Mouse (Mus musculus) adrenal gland, postnatal 14 days (tissue): ENCODE measurements around the gene Smarcc1. TPM values are rescaled to one million over a fixed set of nuclear protein-coding genes. Genes with fewer than 3 reads are reported as not detected.

ENCODE experiments used
- DNase-seq: peaks from one replicate; pipeline ENCODE4 v3.0.0; 2021; ENCODE audit warnings: mixed read lengths
- total RNA-seq: library from RNA; stranded (reverse); gene quantifications from 2 replicates; pipeline ENCODE4 v1.2.3, GENCODE M21; 2021

The Smarcc1 gene
- total RNA-seq, 1 experiment from 2014 or later = 55.9 TPM

DNA sequence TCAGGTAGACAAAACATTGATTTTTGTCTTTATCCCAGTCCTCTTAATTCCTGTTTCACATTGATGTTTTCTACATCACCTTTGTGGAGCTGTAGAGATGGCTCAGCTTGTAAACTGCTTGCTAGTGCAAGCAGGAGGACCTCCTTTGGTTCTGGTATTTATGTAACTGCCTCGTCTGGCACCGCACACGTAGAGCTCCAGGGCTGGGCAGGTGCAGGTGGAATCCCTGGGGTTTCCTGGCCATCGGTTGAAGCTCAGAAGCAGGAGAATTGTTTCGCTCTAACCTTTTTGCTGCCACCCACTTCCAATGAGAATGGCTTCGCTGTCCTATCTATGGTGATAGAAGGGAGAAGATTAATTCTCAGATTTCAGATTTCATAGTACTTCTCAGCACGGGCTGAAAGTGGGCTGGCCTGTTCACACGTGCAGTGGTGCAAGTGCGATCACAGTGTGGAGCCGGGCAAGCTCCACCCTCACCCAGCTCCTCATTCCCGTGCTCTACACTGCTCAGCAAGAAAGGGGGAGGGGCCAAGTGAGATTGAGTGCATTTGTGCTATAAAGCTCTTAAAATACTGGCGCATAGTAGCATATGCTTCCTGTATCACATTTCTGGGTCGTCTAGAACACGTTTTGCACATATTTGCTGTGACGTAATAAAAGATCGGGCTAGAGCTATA lies 113.0 kb downstream of the Smarcc1 start:
- DNase-seq = no peak

DNA sequence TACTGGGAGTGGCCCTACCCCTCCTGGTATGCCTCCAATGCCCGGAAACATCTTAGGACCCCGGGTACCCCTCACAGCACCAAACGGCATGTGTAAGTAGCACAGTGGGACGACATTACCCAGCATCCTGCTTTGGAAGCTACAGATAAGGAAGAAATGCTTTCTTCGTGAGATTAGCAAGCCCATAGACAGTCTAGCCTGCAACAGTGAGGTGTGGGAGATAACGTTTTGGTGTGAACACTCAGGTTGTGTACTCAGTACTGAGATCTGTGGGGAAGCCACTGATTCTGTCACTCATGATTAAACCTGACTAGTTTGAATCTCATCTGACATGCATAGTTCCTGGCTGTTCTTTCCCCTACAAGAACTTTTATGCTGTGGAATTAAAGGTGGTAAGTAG lies 117.5 kb downstream of the Smarcc1 start:
- DNase-seq = no peak

DNA sequence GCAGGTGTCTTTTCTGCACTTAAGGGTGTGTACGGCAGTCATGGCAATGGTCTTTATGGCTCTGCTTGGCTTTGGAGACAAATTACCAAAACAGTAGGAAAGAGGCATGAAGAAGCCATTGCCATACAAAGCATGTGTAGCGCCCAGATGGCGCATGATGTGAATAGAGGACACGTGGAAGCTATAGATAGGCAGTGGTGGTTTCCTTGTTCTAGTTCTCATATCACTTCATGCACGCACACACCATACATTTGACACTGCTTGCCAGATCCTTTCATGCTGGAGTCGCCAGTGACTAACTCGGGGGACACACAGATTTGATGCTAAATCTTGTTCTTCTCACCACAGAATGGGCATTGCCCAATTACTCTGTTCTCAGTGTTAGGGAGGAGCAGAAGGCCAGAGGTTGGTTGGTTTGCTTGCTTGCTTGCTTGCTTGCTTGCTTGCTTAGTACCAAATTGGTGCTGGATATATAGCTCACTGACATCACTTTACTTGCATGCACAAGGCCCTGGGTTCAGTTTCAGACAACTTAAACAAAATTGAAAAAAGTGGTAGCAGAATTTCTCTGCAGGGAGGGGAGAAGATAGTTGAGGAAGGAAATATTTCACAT lies 125.8 kb downstream of the Smarcc1 start, which contains the start of gene Cspg5:
Gene Cspg5 (plus strand): TSS at position 563 of the 613 bp plus-strand sequence.
- no peak for DNase-seq

DNA sequence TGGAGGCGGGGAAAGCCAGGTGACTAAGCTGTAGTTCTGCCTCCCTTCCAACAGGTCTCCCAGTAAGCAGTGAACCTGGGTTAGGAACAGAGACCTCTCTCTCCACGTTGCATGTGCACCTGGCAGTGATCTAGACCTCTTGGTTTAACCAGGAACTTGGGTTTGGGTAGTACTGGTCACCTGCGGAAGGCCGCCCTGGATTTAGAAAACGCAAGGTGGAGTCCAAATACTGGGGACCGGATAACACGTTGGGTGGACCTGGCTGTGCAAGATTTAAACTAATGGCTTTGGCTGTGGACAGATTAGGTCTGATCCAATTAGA lies 127.0 kb downstream of the Smarcc1 start:
- no peak for DNase-seq

DNA sequence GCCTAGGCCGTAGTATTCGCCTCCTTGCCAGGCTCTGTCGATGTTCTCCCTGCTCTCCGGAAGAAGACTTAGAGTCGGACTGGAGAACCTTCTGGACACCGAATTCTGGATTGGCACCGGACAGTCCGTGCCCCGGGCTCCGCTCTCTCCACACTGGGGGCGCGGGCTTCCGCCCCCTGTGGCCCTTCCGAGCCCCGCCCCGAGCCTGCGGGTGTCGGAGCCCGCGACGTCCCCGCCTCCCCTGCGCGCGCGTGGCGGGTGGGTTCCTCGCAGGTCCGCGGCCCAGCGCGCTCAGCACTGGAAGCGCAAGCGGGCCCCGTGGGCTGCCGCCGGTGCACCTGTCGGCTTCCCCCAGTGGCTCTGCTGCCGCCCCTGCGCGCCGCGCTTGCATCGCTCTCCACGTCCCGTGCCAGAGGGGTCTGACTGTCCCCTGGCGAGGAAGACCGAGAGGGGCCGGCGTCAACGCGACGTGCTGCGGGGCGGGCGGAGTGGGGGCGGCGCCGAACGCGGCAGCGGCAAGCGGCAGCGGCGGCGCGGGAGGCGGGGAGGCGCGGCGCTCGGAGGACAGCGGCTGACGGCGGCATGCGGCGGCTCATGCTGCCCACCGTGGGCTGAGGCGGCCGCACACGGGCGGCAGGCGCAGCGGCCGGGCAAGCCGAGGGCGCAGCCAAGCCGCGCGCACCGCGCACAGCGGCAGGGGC lies 127.5 kb downstream of the Smarcc1 start:
- peak; percentile 71 for DNase-seq

DNA sequence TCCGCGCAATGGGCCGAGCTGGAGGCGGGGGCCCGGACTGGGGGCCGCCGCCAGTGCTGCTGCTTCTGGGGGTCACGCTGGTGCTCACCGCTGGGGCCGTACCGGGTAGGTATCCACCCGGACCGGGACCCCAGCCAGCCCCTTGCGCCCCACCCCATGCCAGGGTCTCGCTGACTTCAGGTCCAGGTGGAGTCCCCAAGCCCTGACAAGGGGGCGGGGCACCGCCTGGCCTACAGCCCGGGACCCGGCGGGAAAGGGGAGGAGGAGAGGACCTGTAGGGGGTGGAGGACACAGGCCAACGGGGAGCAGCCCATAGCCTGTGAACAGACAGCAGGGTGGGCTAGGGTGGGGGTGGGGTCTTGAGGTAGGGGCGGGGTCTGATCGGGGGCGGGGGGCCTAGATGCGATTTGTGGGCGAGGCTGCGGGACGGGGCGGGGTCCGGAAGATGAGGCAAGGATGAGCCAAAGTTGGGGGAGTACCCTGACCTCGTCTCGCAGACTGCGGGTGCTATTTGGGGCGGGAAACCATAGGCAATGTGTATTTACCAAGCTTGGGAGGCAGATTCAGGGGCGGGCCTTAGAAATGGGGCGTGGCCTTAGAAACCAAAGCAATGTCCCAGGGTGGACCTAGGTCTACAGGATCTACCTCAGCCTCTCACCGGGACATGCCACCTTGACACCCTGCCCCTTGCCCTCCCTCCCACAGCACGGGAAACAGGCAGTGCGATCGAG lies 128.2 kb downstream of the Smarcc1 start:
- peak; percentile 77 for DNase-seq

DNA sequence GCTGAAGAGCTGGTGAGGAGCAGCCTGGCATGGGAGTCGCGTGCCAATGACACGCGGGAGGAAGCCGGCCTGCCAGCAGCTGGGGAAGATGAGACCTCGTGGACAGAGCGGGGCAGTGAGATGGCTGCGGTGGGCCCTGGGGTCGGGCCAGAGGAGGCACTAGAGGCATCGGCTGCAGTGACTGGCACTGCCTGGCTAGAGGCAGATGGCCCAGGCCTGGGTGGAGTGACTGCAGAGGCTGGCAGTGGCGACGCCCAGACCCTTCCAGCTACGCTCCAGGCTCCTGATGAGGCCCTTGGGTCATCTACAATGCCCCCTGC lies 128.8 kb downstream of the Smarcc1 start:
- DNase-seq = no peak

DNA sequence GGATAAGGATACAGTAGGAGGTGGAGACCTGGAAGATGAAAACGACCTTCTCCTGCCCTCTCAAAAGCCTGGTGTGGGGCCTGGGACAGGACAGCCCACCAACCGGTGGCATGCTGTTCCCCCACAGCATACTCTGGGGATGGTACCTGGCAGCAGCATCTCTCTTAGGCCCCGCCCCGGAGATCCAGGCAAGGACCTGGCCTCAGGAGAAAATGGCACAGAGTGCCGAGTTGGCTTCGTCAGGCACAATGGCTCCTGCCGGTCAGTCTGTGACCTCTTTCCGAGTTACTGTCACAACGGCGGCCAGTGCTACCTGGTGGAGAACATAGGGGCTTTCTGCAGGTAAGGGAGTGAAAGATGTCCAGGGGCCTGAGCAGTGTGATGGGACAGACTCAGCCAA lies 129.5 kb downstream of the Smarcc1 start:
- no peak for DNase-seq

DNA sequence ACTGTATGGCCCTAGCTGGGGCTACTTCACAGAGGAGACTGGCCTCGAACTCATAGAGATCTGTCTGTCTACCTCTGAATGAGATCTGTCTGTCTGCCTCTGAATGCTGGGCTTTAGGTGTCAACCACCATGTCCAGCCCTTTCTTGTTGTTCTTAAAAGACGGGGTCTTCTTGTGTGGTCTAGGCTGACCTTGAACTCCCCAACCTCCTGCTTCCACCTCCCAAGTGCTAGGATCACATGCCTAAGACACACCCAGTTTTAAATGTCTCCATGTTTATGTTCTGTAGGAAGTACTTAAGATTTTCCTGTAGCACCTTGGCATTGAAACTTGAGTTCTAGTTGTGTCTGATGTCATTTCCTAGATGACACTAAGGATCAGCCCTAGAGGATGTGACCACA lies 131.4 kb downstream of the Smarcc1 start:
- DNase-seq = no peak

DNA sequence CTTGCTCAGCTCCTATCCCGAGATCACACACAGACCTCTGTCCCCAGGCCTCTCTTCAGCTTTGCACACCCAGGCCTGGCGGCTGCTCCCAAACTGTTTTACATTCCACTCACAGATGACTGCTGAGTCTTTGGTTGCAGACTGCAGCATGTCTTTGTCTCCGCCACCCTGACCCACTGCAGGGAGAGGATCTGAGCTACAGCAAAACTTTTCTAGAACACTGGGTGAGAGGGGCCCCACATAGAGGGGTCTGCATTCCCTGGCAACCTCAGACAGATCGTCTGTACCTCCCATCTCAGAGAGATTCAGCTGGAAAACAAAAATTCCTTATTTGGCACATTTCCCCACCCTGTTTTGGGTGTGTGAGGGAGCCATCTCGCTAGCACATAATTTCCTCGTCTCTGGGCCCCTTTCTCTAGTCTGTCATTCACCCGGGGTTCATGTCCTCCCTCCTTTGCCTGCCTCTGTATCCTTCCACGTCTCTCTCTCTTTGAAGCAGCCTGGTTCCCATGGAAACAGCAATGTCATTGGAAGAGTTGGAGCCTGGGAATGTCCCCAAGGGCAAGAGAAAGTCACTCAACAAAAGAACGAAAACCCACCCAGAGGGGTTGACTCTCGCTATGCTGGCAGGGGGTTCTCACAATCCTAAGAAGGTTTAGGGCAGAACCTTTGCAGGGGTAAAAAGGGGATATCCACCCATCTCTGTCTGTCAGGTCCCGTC lies 132.5 kb downstream of the Smarcc1 start:
- peak; percentile 35 for DNase-seq

DNA sequence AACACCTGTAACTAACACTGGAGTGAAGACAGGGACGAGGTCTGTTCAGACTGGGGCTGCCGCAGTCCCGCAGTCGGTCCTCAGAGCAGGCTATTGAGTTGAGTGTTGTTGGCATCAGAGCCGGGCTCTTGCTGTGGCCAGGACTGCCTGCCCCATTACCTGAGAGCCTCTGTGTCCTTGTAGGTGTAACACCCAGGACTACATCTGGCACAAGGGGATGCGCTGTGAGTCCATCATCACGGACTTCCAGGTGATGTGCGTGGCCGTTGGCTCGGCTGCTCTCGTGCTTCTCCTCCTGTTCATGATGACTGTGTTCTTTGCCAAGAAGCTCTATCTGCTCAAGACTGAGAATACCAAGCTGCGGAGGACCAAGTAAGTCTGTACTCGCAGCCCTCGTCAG lies 133.3 kb downstream of the Smarcc1 start:
- DNase-seq = no peak

DNA sequence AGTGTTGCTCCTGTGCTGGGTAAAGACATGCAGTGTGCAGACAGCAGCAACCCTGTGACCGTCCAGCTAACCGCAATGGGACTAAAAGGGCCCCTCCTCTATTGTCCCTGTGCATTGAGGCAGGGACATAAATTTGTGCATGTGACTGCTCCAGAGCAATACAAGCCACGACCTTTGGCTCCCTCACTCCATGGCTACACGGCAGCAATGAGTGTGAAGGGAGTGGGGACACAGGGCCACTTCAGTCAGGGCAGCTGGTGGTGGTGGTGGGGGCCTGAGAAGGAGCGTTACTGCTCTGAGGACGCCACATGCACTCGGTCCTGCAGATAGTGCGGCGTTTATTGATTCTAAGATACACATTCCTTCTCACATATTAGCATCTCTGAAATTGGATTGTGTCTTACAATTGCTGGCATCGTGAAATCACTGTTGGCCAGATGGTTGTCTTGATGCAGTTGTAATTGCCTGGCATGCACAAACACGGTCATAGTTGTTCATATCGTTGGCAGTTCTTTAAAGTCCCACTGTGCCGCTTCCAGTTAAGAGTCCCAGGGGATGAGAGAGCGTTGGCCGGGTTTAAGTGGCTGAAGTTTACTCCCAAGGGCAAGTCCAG lies 138.0 kb downstream of the Smarcc1 start:
- peak; percentile 44 for DNase-seq

DNA sequence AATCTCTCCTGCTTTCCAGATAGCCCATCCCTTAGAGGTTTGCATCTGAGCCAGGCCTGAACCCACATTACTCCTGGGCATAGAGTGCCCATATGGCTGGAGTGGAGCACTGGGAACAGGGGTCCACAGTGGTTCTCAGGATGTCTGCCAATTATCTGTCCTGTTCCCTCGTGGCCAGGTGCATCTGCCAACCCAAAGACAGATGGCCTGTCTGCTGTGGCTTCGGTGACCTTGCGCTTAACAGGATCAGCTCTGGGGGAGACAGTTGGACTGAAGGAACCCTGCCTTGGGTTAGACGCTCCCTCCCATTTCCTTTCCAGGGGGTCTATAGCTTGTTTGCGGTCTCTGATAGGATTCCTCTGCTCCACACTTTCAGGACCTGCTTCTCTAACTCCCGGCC lies 141.1 kb downstream of the Smarcc1 start:
- no peak for DNase-seq

DNA sequence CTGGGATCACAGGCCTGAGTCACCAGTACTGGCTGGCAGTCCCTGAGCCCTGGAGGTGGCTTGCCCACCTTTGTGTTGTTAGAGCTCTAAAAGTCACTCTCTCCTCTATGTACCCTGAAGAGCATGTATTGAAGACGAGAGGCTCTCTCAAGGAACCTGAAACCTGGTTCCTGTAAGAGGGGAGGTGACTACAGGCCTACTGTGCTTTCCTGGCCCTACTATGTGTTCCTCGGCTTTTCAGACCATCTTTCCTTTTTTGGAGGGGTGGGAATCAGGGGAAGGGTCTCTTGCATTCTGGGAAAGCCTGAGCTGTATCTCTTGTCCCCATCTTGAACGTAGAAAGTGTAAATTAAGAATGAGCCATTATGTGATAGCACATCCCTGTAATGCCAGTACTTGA lies 141.6 kb downstream of the Smarcc1 start:
- DNase-seq = no peak

DNA sequence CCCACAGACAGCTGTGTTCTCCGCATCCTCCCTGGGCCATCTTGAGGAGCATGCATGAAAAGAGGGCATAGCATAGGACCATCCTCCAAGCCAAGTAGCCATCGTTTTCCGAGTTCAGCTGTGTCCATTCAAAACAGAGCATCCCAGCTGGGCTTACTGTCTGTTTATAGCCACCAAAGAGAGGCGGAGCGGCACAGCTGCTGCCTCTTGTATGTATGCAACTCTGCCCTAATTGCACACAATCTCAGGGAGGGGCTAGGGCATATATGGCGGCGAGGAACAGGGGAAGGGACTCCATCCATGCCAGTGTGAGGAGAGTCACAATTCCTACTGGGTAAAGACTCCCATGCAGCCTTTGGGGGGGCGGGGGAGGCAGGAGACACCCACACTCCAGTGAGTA lies 145.7 kb downstream of the Smarcc1 start:
- no peak for DNase-seq

DNA sequence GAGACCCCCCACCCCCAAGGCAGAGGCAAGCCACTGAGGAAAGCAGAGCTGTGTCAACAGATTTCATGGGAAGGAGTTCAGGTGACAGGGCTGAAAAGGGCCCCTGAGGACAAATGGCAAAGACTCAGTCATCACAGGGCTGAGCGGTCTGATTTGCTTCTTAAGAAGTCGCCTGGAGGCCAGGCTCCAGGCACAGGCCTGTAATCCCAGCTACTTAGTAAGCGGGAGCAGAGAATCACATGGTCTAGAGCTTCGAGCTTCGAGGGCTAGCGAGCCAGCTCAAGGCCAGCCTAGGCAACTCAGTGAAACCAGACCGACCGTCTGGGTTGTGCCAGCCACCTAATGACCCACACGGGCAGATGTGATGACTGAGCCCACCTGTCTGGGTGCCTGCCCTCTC lies 147.5 kb downstream of the Smarcc1 start:
- no peak for DNase-seq

DNA sequence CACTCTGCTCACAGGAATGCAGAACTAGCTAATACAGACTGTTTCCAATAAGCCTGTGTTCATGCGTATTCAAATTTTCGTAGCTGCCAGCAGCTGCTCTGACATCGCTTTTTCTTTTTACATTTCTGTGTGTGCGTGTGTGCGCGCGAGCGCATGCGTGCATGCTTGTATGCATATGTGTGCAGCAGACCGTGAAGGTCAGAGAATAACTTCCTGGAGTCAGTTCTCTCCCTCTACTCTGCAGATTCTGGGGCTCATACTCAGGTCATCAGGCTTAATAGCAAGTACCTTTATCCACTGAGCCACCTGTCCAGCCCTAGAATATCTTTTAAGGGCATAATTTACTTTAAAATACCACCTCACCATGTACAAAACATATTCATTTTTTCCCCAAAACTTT lies 150.9 kb downstream of the Smarcc1 start:
- no peak for DNase-seq

DNA sequence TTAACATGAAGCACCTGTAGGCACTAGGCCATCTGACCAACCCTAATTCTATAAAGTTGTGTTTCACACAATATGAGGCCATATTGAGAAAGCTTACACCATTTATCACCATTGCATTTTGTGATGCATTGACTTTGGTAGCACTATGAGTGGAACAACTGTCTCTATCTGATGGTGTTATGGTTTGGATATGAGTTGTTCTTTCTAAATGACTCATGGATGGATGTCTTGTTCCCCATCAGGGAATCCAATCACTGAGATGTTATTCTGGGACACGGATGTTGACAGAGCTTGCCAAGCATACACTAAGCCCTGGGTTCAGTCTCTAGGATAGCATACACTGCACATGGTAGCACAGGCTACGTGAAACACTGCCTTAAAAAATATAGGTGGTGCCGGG lies 154.8 kb downstream of the Smarcc1 start:
- no peak for DNase-seq

DNA sequence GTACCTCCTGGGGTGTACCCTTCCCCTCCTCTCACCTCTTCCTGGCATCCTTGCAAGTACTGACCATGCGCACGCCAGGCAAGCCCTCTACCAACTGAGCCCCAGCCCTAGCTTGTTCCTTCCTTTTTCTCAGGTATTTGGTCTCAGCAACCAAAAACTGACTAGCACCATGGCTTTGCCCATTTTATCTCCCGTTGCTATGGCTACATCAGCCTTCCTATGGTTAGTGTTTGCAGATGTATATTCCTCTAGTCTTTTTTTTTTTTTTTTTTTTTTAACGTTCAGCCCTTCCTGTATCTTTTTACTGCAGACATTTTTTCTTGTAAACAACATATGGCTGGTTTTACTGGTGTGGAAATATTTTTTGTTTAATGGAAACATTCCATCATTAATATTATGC lies 156.0 kb downstream of the Smarcc1 start:
- DNase-seq = no peak

DNA sequence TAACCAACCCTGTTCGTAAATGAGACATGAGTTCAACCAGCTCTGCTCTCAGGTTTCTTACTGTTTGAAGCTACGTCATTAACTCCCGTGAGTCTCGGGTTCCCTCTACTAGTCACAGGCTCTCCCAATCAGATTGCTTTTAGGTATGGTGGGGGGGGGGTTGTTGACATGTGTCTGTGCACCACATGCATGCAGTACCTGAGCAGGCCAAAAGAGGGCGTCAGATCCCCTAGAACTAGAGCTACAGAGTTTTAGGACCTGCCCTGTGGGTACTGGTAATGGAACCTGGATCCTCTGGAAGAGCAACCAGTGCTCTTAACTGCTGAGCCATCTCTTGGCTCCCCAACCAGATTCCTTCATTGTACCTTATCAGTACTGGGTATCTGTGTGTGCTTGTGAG lies 158.4 kb downstream of the Smarcc1 start:
- DNase-seq = peak; percentile 36

DNA sequence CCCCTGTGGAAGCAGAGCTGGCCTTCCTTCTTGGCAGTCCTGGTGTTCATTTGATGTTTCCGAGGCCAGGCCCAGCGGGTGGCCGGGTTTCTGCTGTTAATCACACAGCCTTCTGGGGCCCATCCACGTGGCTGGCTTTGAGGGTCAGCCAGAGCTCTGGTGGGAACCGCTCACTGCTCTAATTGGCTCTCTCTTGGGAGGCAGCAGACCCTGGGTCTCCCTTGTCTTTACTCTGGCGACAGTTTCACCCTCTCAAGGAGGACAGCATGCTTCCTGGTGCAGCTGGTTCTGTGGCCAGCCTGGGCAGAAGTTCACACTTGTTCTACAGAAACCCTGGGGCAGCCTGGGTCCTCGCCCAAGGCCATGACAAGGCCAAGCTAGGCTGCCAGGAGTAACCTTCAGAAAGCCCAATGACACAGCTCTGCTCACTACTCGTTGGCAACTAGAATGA lies 159.9 kb downstream of the Smarcc1 start:
- peak; percentile 74 for DNase-seq

DNA sequence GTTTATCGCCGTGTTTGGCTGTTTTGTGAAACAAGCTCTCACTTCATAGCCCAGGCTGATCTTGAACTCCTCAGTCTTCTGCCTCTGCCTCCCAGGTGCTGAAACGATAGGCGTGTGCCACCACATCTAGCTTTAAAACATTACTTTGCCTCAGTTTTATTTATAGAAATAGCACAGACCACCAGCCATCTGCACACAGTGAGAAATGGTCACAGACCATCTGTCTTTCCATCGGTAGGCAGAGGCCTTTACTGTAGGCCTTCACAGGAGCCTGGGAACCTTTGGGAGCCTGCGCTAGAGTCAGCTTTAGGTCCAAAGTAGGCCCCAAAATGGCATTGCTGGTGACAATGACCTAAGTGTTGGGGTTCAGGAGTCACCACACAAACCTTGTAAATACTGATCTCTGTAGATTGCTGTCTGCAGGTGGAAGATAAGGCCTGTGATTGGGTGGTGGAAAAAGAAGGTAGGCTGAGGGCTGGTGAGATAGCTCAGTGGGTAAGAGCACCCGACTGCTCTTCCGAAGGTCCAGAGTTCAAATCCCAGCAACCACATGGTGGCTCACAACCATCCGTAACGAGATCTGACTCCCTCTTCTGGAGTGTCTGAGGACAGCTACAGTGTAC lies 166.7 kb downstream of the Smarcc1 start:
- no peak for DNase-seq
